Mouse (Mus musculus): ENCODE data around the gene Usp21. TPM values are rescaled to one million over a fixed set of nuclear protein-coding genes. Genes with fewer than 3 reads are reported as not detected.
"Not testable (repeated sequence)": the region's sequence is repeated elsewhere in the genome, so short reads cannot be mapped to it uniquely, and the experiment has no call there.

Gene Usp21
- polyA plus RNA-seq, 2 experiments = 17.4 to 18.0 TPM

DNA sequence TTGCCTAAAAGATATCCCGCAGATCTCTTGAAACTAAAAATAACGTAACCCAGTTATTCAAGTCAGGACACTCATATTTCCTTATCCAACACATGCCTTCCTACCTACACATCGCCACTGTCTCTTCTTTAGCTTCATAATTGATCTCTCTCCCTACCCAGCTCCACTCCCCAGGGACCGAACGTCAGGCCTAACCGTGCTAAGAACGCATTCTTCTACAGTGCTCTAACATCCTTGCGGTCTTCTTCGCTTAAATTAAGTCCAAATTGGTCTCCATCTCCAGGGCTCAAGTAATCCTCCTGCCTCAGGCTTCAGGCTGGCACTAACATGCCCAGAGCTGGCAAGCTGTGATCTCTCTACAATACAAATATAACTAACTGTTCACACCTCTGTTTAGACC is 40.5 kb upstream of the Usp21 start:
- DNase-seq (ENCODE audit: low read depth in 3 of 3, low spot score in 3 of 3) (no peak), ATAC-seq (ENCODE audit: insufficient read depth) (no peak)
- H3K9ac ChIP-seq (replicated peaks) = peak overlapping the region; percentile 96
- peak overlapping the region; percentile 73 to 82 for H3K4me3 ChIP-seq (ENCODE audit: insufficient read depth in 1 of 2, low read depth in 2 of 2, low read length in 2 of 2)
- WGBS (ENCODE audit: insufficient replicate concordance) = 24% methylated on average over 9 of the region's 9 CpGs
- no peaks in the 10 kb centered on the region for H3K9me3 ChIP-seq (ENCODE audit: control insufficient read depth, low read length)
- peak overlapping the region; percentile 83 for H3K27ac ChIP-seq
- no peaks in the 10 kb centered on the region for H3K36me3 ChIP-seq (replicated peaks; ENCODE audit: control insufficient read depth, insufficient read depth, low read depth)
- no peak for TF ChIP-seq EP300 (IDR thresholded peaks at IDR 0.05; ENCODE audit: low read depth)
- no peak for TF ChIP-seq CTCF (IDR thresholded peaks at IDR 0.05; ENCODE audit: low read depth)
- no peaks in the 10 kb centered on the region for H3K27me3 ChIP-seq (ENCODE audit: control insufficient read depth, insufficient read depth, low read length)
- H3K4me1 ChIP-seq (replicated peaks; ENCODE audit: control insufficient read depth in 2 of 2, insufficient read depth in 2 of 2, low read length in 1 of 2) = peaks cover 13 to 17% of the 10 kb centered on the region in 2 experiments
- peak overlapping the region; percentile 84 for H3K4me2 ChIP-seq (ENCODE audit: low read depth)

DNA sequence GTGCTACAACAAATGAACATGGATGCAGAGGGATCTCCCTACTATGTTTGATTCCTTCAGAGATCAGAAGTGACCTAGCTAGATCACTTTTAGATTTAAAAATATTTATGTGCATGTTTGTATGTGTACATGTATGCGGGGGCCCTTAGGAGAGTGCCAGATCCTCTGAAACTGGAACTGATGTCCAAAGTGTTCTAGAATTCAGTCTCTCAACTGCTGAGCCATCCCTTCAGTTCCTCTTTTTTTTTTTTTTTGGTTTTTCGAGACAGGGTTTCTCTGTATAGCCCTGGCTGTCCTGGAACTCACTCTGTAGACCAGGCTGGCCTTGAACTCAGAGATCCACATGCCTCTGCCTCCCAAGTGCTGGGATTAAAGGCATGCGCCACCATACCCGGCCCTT is 38.8 kb upstream of the Usp21 start:
- H3K27me3 ChIP-seq (ENCODE audit: control insufficient read depth, insufficient read depth, low read length); DNase-seq (ENCODE audit: low read depth in 3 of 3, low spot score in 3 of 3); H3K9ac ChIP-seq (replicated peaks); H3K36me3 ChIP-seq (replicated peaks; ENCODE audit: control insufficient read depth, insufficient read depth, low read depth); H3K4me2 ChIP-seq (ENCODE audit: low read depth); H3K27ac ChIP-seq; H3K9me3 ChIP-seq (ENCODE audit: control insufficient read depth, low read length); H3K4me3 ChIP-seq (ENCODE audit: insufficient read depth in 1 of 2, low read depth in 2 of 2, low read length in 2 of 2); ATAC-seq (ENCODE audit: insufficient read depth): not testable (repeated sequence)
- WGBS (ENCODE audit: insufficient replicate concordance) = 52% methylated on average over 4 of the region's 4 CpGs
- H3K4me1 ChIP-seq (replicated peaks; ENCODE audit: control insufficient read depth in 2 of 2, insufficient read depth in 2 of 2, low read length in 1 of 2) = peaks cover 13 to 19% of the 10 kb centered on the region in 2 experiments

DNA sequence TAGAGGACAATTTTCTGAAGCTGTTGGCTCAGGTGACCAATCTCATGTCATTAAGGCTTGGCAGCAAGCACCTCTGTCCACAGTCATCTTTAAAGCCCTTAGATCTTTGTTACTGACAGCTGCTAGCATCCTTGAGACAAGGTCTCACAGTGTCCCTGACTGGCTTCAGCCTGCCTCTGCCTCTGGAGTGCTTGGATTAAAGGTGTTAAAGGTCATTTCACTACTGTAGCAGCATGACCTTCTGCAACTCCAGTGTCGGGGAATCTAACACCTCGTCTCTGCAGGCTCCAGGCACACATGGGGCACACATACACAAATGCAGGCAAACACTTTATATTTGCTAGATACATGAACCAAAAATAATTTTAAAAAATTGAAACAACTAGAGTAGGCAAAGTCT is 37.8 kb upstream of the Usp21 start:
- no peaks in the 10 kb centered on the region for H3K36me3 ChIP-seq (replicated peaks; ENCODE audit: control insufficient read depth, insufficient read depth, low read depth)
- no peak overlapping the region for H3K4me2 ChIP-seq (ENCODE audit: low read depth)
- H3K27ac ChIP-seq = no peak overlapping the region
- DNase-seq (ENCODE audit: low read depth in 3 of 3, low spot score in 3 of 3) (no peak), ATAC-seq (ENCODE audit: insufficient read depth) (no peak)
- no peaks in the 10 kb centered on the region for H3K9me3 ChIP-seq (ENCODE audit: control insufficient read depth, low read length)
- H3K27me3 ChIP-seq (ENCODE audit: control insufficient read depth, insufficient read depth, low read length) = no peaks in the 10 kb centered on the region
- no peak overlapping the region for H3K4me3 ChIP-seq (ENCODE audit: insufficient read depth in 1 of 2, low read depth in 2 of 2, low read length in 2 of 2)
- H3K4me1 ChIP-seq (replicated peaks; ENCODE audit: control insufficient read depth in 2 of 2, insufficient read depth in 2 of 2, low read length in 1 of 2) = peaks cover 12 to 13% of the 10 kb centered on the region in 2 experiments
- H3K9ac ChIP-seq (replicated peaks) = no peak overlapping the region
- WGBS (ENCODE audit: insufficient replicate concordance) = 78% methylated on average over 2 of the region's 2 CpGs
- TF ChIP-seq EP300 (IDR thresholded peaks at IDR 0.05; ENCODE audit: low read depth) (no peak), CTCF (IDR thresholded peaks at IDR 0.05; ENCODE audit: low read depth) (no peak)

DNA sequence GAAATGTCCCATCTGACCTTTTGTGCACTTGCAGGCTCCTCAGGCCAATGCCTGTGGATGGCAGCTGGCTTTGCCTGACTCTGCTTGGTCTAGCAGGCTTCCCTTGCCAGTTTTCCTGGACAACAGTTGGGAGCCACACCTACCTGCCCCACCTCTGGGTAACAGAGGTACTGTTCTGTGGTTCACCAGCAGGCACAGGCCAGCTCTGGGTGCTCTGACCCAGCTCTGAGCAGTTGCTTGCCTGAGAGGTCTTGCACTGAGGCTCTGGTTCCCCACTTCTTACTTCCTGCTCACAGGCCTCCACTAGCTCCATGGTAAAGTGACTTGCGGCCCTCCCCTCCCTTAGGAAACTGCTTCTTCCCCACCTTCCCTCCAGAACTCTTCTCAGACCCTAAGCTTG is 34.2 kb upstream of the Usp21 start:
- Histone ChIP-seq H3K4me1 (replicated peaks; ENCODE audit: control insufficient read depth in 2 of 2, insufficient read depth in 2 of 2, low read length in 1 of 2) (peaks cover 0 to 2% of the 10 kb centered on the region in 2 experiments; a peak in 1 of 4 replicates), H3K9me3 (ENCODE audit: control insufficient read depth, low read length) (no peaks in the 10 kb centered on the region), H3K9ac (replicated peaks) (no peak overlapping the region), H3K36me3 (replicated peaks; ENCODE audit: control insufficient read depth, insufficient read depth, low read depth) (no peaks in the 10 kb centered on the region), H3K4me3 (ENCODE audit: insufficient read depth in 1 of 2, low read depth in 2 of 2, low read length in 2 of 2) (no peak overlapping the region), H3K27ac (no peak overlapping the region), H3K27me3 (ENCODE audit: control insufficient read depth, insufficient read depth, low read length) (no peaks in the 10 kb centered on the region), H3K4me2 (ENCODE audit: low read depth) (no peak overlapping the region)
- DNase-seq (ENCODE audit: low read depth in 3 of 3, low spot score in 3 of 3) = no peak
- peak; percentile 41; the same call in 1 of the 2 replicates for ATAC-seq (ENCODE audit: insufficient read depth)
- WGBS (ENCODE audit: insufficient replicate concordance) = 66% methylated on average over 1 of the region's 1 CpGs
- peak; percentile 10; the same call in 1 of the 2 replicates for TF ChIP-seq CTCF (IDR thresholded peaks at IDR 0.05; ENCODE audit: low read depth)
- TF ChIP-seq EP300 (IDR thresholded peaks at IDR 0.05; ENCODE audit: low read depth) = no peak

DNA sequence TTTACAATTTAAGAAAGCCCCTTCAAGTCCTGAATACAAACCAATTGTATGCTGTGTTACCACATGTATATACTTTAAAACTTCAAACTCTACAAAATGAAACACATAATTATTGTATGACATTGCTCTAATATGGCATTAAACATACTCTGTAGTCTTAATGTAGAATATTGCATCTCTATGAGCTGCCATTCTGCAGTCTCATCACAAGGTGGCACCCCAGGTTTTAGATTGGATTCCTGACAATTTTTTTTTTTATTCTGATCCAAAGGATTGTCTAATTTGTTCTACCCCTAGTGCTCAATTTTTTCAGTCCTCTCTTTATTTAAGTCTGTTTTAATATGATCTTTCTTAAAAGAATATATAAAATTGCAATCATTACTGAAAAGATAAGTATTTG is 33.6 kb upstream of the Usp21 start:
- H3K4me3 ChIP-seq (ENCODE audit: insufficient read depth in 1 of 2, low read depth in 2 of 2, low read length in 2 of 2) = no peak overlapping the region
- DNase-seq (ENCODE audit: low read depth in 3 of 3, low spot score in 3 of 3) = no peak
- H3K9ac ChIP-seq (replicated peaks) = no peak overlapping the region
- no peak overlapping the region for H3K4me2 ChIP-seq (ENCODE audit: low read depth)
- H3K9me3 ChIP-seq (ENCODE audit: control insufficient read depth, low read length) = no peaks in the 10 kb centered on the region
- no peaks in the 10 kb centered on the region for H3K27me3 ChIP-seq (ENCODE audit: control insufficient read depth, insufficient read depth, low read length)
- H3K27ac ChIP-seq = no peak overlapping the region
- TF ChIP-seq CTCF (IDR thresholded peaks at IDR 0.05; ENCODE audit: low read depth) = peak; percentile 64
- no peak for TF ChIP-seq EP300 (IDR thresholded peaks at IDR 0.05; ENCODE audit: low read depth)
- H3K4me1 ChIP-seq (replicated peaks; ENCODE audit: control insufficient read depth in 2 of 2, insufficient read depth in 2 of 2, low read length in 1 of 2) = peaks cover 0 to 2% of the 10 kb centered on the region in 2 experiments; a peak in 1 of 4 replicates
- no peaks in the 10 kb centered on the region for H3K36me3 ChIP-seq (replicated peaks; ENCODE audit: control insufficient read depth, insufficient read depth, low read depth)
- ATAC-seq (ENCODE audit: insufficient read depth) = no peak
